ENCODE assay signal across 3 mouse cellular contexts in the genomic region with DNA sequence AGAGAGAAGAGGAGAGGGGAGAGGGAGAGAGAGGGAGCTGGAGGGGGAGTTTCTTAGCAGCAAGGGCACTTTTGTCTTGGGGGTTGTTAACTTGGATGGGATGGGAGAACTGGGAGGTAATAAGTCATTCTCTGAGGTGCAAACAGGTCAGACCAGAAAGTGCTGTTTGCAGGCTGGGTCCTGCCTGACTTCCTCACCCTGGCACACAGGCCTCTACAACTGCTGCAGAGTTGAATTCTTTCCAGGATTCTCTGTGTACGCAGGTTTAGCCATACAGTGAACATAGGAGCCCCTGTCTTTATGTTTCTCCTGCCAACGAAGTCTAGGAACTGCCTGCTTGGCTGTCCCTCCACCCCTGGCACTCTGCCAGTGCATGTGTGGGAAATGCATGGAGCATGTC. TPM values are rescaled to one million over a fixed set of nuclear protein-coding genes. Genes with fewer than 3 reads are reported as not detected.
"Had no signal": no experiment of that assay in that cellular context is flagged by ENCODE, and none has a peak within 500 bp of the region (broad histone marks: within the 10 kb centered on the region; RNA-seq: fewer than 3 reads in every experiment).

No protein-coding gene starts in this region.

RNA-seq across cellular contexts. Expression of a gene that starts 29.0 kb away (rescaled TPM):
- polyA plus RNA-seq: cortical plate, adult 2 months; erythroblast, embryonic 14.5 days; frontal cortex, adult 2 months had no signal
